Mouse (Mus musculus): ENCODE data around the gene Tmem190. TPM values are rescaled to one million over a fixed set of nuclear protein-coding genes. Genes with fewer than 3 reads are reported as not detected.

Gene Tmem190
- polyA plus RNA-seq, 1 experiment = not detected

DNA sequence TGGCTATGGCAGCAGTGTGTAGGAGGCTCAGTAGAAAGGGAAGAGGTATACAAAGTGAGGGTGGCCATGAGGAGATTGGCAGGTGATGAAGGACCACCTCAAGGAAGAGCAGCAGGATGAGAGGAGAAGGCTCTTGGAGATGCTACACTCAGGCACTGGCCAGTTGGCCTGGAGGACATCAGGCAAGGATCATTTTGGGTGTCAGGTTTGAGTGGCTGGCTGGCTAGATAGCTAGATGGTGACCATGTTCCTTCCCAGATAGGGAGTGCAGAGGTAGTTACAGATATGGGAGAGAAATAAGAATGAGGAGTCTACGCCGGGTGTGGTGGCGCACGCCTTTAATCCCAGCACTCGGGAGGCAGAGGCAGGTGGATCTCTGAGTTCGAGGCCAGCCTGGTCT is 37.9 kb upstream of the Tmem190 start:
- no peak overlapping the region for H3K4me3 ChIP-seq (ENCODE audit: insufficient read depth, low read length)
- 0 out of 2 replicates have a peak, but pooled peaks cover 3% of the 10 kb centered on the region for H3K4me1 ChIP-seq (ENCODE audit: control insufficient read depth, insufficient read depth, low read length)
- TF ChIP-seq POLR2A (IDR thresholded peaks at IDR 0.05; ENCODE audit: extremely low read depth, insufficient read depth, low read length) = no peak
- no peak for TF ChIP-seq CTCF (IDR thresholded peaks at IDR 0.05; ENCODE audit: extremely low read depth, insufficient read depth, low read length)
- H3K27ac ChIP-seq (ENCODE audit: insufficient read depth, low read length) = no peak overlapping the region

DNA sequence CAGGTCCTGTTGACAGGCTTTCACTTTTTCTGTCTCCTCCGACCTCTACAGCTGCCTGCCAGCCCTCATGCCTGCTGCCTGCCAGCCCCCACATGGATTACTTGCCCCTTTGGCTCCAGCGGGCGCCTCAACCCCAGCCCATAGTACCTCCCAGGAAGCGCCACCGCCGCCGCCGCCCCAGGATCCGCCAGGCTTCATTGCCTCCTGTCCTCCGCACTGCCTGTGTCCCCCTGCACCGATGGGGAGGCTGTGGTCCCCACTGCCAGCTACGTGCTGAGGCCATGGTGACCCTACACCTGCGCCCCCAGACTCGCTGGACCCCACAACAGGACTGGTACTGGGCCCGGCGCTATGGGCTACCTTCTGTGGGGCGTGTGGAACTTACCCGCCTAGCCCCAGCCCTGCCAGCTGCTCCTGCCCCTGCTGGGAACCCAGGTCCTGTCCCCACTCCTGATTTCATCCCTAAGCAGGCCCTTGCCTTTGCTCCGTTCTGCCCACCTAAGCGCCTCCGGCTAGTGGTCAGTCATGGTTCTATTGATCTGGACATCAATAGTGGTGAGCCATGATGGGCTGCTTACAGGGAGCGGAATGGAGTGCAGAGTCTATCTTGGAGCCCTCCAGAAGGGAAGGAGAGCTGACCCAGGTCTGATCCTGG is 36.3 kb upstream of the Tmem190 start:
- H3K4me1 ChIP-seq (ENCODE audit: control insufficient read depth, insufficient read depth, low read length) = no peaks in the 10 kb centered on the region
- no peak overlapping the region for H3K27ac ChIP-seq (ENCODE audit: insufficient read depth, low read length)
- no peak for TF ChIP-seq POLR2A (IDR thresholded peaks at IDR 0.05; ENCODE audit: extremely low read depth, insufficient read depth, low read length)
- H3K4me3 ChIP-seq (ENCODE audit: insufficient read depth, low read length) = no peak overlapping the region

DNA sequence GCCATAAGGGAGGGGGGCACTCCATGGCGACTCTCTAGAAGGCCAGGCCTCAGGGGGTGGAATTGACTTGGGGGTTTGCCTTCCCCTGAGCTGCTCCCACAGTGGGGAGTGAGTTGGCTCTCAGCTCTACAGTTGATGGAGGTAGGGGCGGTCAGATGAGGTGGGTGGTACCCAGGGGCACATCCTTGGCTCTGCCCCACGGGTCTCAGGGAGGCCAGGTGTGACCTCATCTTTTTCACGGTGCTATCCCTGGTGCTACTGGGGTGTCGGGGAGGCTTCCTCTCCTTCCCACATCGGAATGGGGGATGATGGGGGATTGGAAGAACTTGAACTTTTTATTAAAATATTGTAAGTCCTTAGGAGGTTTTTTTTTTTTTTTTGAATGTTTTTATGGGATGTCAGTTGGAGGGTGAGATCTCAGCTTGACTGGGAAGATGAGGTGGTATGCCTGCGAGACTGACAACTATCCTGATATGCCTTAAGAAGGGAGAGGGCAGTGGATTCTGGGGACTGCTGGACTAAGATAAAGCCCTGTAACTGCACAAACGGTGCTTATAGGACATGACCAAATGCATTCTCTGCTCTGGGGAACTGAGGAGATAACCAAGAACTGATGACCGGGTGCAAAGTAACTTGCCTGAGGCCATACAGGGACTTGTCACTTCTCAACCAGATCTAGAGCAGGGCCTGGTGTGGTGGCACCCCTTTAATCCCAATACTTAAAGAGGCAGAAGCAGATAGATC is 35.4 kb upstream of the Tmem190 start:
- Histone ChIP-seq H3K4me3 (ENCODE audit: insufficient read depth, low read length) (no peak overlapping the region), H3K27ac (ENCODE audit: insufficient read depth, low read length) (no peak overlapping the region), H3K4me1 (ENCODE audit: control insufficient read depth, insufficient read depth, low read length) (0 out of 2 replicates have a peak, but pooled peaks cover 1% of the 10 kb centered on the region)
- TF ChIP-seq CTCF (IDR thresholded peaks at IDR 0.05; ENCODE audit: extremely low read depth, insufficient read depth, low read length) (no peak), POLR2A (IDR thresholded peaks at IDR 0.05; ENCODE audit: extremely low read depth, insufficient read depth, low read length) (no peak)

DNA sequence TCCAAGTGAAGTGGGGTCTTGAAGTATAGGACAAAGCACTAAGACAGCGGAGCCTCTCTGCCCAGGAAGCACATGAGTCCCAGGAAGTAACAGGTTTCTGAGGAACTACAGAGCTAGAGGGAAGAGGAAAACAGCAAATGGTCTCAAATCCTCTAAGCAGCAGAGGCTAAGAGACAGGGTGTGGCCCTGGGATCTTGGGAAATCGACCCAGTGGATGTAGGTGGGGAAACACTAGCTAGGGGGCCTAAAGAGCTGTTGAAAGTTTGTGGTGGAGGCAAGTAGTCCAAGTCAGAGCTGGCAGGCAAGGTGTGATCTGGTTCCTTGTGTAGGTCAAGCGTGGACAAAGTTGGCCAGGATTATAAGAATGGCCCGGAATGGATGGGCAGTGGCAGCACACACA is 34.4 kb upstream of the Tmem190 start:
- no peak overlapping the region for H3K4me3 ChIP-seq (ENCODE audit: insufficient read depth, low read length)
- H3K4me1 ChIP-seq (ENCODE audit: control insufficient read depth, insufficient read depth, low read length) = 0 out of 2 replicates have a peak, but pooled peaks cover 1% of the 10 kb centered on the region
- H3K27ac ChIP-seq (ENCODE audit: insufficient read depth, low read length) = no peak overlapping the region
- TF ChIP-seq CTCF (IDR thresholded peaks at IDR 0.05; ENCODE audit: extremely low read depth, insufficient read depth, low read length) = no peak
- TF ChIP-seq POLR2A (IDR thresholded peaks at IDR 0.05; ENCODE audit: extremely low read depth, insufficient read depth, low read length) = no peak

DNA sequence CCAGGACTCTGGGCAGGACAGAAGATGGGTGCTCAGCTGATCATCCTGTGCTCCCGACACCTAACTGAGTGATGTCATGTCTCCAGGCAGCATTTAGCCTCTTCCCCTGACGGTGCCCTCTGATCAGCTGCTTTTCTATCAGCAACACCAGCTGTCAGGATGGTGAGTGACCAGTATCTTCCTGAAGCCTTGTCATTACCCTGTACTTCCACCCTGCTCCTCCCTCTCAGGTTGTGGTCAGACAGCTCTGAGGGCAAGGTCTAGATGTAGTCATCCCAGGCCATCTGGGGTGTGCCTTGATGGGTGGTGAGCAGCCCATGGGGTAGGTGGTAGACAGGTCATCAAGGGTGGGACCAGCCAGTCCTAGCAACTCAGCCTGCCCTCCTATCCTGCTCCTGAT is 33.6 kb upstream of the Tmem190 start:
- Histone ChIP-seq H3K4me1 (ENCODE audit: control insufficient read depth, insufficient read depth, low read length) (0 out of 2 replicates have a peak, but pooled peaks cover 1% of the 10 kb centered on the region), H3K27ac (ENCODE audit: insufficient read depth, low read length) (no peak overlapping the region), H3K4me3 (ENCODE audit: insufficient read depth, low read length) (no peak overlapping the region)
- TF ChIP-seq CTCF (IDR thresholded peaks at IDR 0.05; ENCODE audit: extremely low read depth, insufficient read depth, low read length) (no peak), POLR2A (IDR thresholded peaks at IDR 0.05; ENCODE audit: extremely low read depth, insufficient read depth, low read length) (no peak)

DNA sequence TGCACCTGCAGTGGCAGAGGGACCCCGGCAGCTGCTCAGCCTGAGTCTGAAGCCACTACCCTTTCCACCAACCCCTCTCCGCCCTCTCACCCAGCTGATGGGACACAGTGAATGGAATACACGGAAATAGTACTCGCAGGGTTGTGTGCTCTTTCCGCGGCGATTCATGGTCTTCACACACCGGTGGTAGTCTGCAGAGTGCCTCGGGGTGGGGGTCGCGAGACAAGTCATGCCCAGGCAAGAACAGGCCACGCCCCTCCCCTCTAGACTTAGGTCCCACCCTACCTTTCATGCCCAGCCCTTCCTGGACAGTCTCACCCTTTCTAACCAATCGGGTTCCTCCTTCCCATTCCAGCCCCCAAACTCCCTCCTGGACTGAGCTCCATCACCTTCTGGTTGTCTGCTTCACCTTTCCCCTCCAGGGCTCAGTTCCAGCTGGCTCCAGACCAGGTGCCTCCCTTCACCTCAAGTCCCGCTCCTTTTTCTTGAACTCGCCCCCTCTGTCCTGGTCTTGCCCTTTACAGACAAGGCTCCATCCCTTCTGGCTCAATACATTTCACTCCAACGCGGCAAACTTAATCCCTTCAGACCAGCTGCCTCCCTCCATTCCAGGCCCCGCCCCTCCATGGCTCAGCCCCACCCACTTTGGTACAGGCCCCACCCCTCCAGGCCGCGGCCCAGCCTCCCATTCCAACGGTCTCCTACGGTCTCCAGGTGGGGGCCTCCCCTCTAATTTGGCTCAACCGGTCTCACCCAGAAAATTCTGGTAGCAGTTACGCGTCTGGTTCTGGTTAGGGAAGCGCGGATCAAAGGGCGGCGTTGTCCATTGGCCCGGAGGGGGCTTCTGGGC is 30.5 kb upstream of the Tmem190 start:
- Histone ChIP-seq H3K4me1 (ENCODE audit: control insufficient read depth, insufficient read depth, low read length) (0 out of 2 replicates have a peak, but pooled peaks cover 1% of the 10 kb centered on the region), H3K4me3 (ENCODE audit: insufficient read depth, low read length) (0 out of 2 replicates have a peak overlapping the region, but pooled peaks have one; percentile 8), H3K27ac (ENCODE audit: insufficient read depth, low read length) (no peak overlapping the region)
- no peak for TF ChIP-seq POLR2A (IDR thresholded peaks at IDR 0.05; ENCODE audit: extremely low read depth, insufficient read depth, low read length)
- no peak for TF ChIP-seq CTCF (IDR thresholded peaks at IDR 0.05; ENCODE audit: extremely low read depth, insufficient read depth, low read length)

DNA sequence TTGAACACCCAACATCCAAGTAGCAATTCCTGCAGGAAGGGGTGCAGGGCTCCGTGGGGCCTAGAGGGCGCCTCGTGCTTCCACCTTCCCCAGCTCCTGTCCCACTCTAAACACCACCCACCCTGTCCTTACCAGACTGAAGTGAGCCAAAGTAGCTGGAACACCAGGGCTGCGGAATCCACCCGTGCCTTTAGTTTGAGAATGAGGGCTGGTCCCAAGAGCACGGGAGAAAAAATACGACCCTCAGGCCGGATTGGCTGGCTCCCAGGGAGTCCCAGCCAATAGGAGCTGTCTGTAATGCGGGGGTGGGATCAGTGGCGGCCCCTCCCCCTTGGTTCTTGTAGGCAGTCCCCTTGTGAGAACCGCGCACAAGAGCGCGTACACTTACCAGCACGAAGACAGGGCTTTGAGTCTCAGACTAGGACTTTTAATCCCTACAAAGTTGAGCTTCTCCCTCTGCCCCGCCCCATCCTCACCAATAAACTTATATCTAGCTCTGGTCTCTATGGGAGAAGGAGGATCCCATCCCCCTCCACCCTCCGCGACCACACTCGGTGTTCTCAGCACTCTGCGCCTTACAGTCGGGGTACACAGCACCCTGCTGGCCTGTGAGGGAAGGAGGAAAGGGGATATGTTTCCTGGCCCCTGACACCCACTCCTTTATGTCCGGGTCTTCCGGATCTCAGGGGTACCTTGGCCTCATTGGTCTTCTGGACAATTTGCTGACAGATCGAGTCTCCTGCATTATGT is 29.7 kb upstream of the Tmem190 start, which contains the start of gene Cox6b2:
Gene Cox6b2 (minus strand): TSS at position 274 of the 750 bp plus-strand sequence.
- Histone ChIP-seq H3K4me1 (ENCODE audit: control insufficient read depth, insufficient read depth, low read length) (0 out of 2 replicates have a peak, but pooled peaks cover 1% of the 10 kb centered on the region), H3K27ac (ENCODE audit: insufficient read depth, low read length) (no peak within 1 kb of the TSS), H3K4me3 (ENCODE audit: insufficient read depth, low read length) (0 out of 2 replicates have a peak within 1 kb of the TSS, but pooled peaks have one; percentile 8)
- TF ChIP-seq CTCF (IDR thresholded peaks at IDR 0.05; ENCODE audit: extremely low read depth, insufficient read depth, low read length) = no peak
- no peak for TF ChIP-seq POLR2A (IDR thresholded peaks at IDR 0.05; ENCODE audit: extremely low read depth, insufficient read depth, low read length)

DNA sequence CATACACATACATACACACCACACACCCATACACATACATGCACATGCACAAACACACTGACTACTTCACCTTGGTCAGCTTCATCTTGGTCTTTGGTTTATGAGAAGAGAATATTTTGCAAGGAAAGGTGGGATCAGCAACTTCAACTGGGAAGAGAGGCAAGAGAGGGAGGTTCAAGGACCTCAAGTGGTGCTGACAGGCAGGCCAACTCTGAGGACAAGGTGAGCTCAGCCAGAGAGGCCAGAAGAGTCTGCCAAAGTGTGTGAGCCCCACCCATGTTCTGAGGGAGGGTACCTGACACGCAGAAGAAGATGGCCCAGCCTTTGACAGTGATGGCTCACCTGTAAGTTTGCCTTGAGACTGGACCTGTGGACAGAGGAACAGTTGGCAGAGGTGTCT is 23.1 kb upstream of the Tmem190 start:
- TF ChIP-seq CTCF (IDR thresholded peaks at IDR 0.05; ENCODE audit: extremely low read depth, insufficient read depth, low read length) (no peak), POLR2A (IDR thresholded peaks at IDR 0.05; ENCODE audit: extremely low read depth, insufficient read depth, low read length) (no peak)
- no peak overlapping the region for H3K27ac ChIP-seq (ENCODE audit: insufficient read depth, low read length)
- no peak overlapping the region for H3K4me3 ChIP-seq (ENCODE audit: insufficient read depth, low read length)
- H3K4me1 ChIP-seq (ENCODE audit: control insufficient read depth, insufficient read depth, low read length) = no peaks in the 10 kb centered on the region
